ENCODE assay signal across 8 mouse cellular contexts in genomic region chr10:22159131-22159561, GRCm38 (mm10). TPM values are rescaled to one million over a fixed set of nuclear protein-coding genes. Genes with fewer than 3 reads are reported as not detected.
DNase-seq lines count a peak whose midpoint lies in the region; ATAC-seq and TF ChIP-seq lines count a peak whose summit lies in the region.

No protein-coding gene starts in this region.

- no peak for ATAC-seq in heart, embryonic 15.5 days (replicated peaks; ENCODE audit: insufficient number of reproducible peaks, insufficient read depth, low FRiP score, low read depth)
- ATAC-seq in hindbrain, embryonic 11.5 days (ENCODE audit: low FRiP score) = no peak
- 0 out of 2 replicates have a peak, but pooled peaks have one; percentile 8 for ATAC-seq in midbrain, embryonic 15.5 days (replicated peaks)

- intact Hi-C loops in heart, postnatal 14 days (cut with DNase I) = loop anchor here (5.0 kb wide), 1 partner anchor 122 kb away; no protein-coding TSS in a partner anchor
- intact Hi-C loops in left cerebral cortex, adult 2 months (cut with DNase I) = loop anchor here (10.0 kb wide), 1 partner anchor 686 kb away; no protein-coding TSS in a partner anchor

- peaks cover 16% of the 10 kb centered on the region for H3K4me1 ChIP-seq in heart, embryonic 15.5 days (replicated peaks)
- H3K4me1 ChIP-seq in hindbrain, embryonic 11.5 days (replicated peaks; ENCODE audit: control insufficient read depth, insufficient read depth, low read length) = no peaks in the 10 kb centered on the region
- H3K4me1 ChIP-seq in midbrain, embryonic 15.5 days = peaks cover 15% of the 10 kb centered on the region
- H3K4me1 ChIP-seq in thymus, adult 2 months (replicated peaks; ENCODE audit: control insufficient read depth, insufficient read depth, low read length) = no peaks in the 10 kb centered on the region; the same call in 1 of the 2 replicates

- under 1% methylated on average over 24 of the region's 24 CpGs for WGBS in heart, embryonic 15.5 days
- WGBS in hindbrain, embryonic 11.5 days = under 1% methylated on average over 24 of the region's 24 CpGs
- WGBS in midbrain, embryonic 15.5 days = under 1% methylated on average over 24 of the region's 24 CpGs
- 5% methylated on average over 24 of the region's 24 CpGs for WGBS in thymus, adult 2 months

- H3K4me2 ChIP-seq in heart, embryonic 15.5 days = peak overlapping the region; percentile 85
- peak overlapping the region; percentile 48 for H3K4me2 ChIP-seq in hindbrain, embryonic 11.5 days (replicated peaks; ENCODE audit: low read depth, low read length)
- peak overlapping the region; percentile 48; the same call in 1 of the 2 replicates for H3K4me2 ChIP-seq in midbrain, embryonic 15.5 days

- H3K9ac ChIP-seq in heart, embryonic 15.5 days = no peak overlapping the region
- H3K9ac ChIP-seq in hindbrain, embryonic 11.5 days (ENCODE audit: low read depth, low read length) = no peak overlapping the region
- H3K9ac ChIP-seq in midbrain, embryonic 15.5 days = no peak overlapping the region

- no peak for TF ChIP-seq CTCF in left cerebral cortex, adult 2 months (IDR thresholded peaks at IDR 0.05)
- no peak for TF ChIP-seq CTCF in thymus, adult 2 months (IDR thresholded peaks at IDR 0.05; ENCODE audit: borderline replicate concordance, control insufficient read depth, extremely low read depth, insufficient read depth, low read length, poor library complexity)

- DNase-seq in heart, postnatal 14 days = no peak
- DNase-seq in Muller cell, postnatal 12 days (ENCODE audit: inconsistent ontology term) = peak; percentile 10
- DNase-seq in hindbrain, embryonic 11.5 days (ENCODE audit: low spot score) = peak; percentile 57
- no peak for DNase-seq in left cerebral cortex, adult 2 months (ENCODE audit: extremely low spot score in 1 of 2, low spot score in 2 of 2)
- DNase-seq in thymus, adult 2 months = no peak
- DNase-seq in right cerebral cortex, postnatal 10 days (ENCODE audit: low spot score in 2 of 2) = no peak

- H3K36me3 ChIP-seq in heart, embryonic 15.5 days = no peaks in the 10 kb centered on the region
- no peaks in the 10 kb centered on the region for H3K36me3 ChIP-seq in hindbrain, embryonic 11.5 days (ENCODE audit: control insufficient read depth, insufficient read depth, low read length)
- no peaks in the 10 kb centered on the region for H3K36me3 ChIP-seq in midbrain, embryonic 15.5 days (replicated peaks)
- no peaks in the 10 kb centered on the region for H3K36me3 ChIP-seq in thymus, adult 2 months (ENCODE audit: control insufficient read depth, insufficient read depth, low read length)

- no peak for TF ChIP-seq POLR2A in thymus, adult 2 months (IDR thresholded peaks at IDR 0.05; ENCODE audit: control insufficient read depth, extremely low read depth, insufficient read depth, low read length, poor library complexity)

- H3K4me3 ChIP-seq in heart, embryonic 15.5 days = peak overlapping the region; percentile 56
- H3K4me3 ChIP-seq in hindbrain, embryonic 11.5 days (ENCODE audit: low read depth, low read length) = peak overlapping the region; percentile 33
- H3K4me3 ChIP-seq in midbrain, embryonic 15.5 days = no peak overlapping the region
- no peak overlapping the region for H3K4me3 ChIP-seq in left cerebral cortex, adult 2 months
- no peak overlapping the region for H3K4me3 ChIP-seq in thymus, adult 2 months (ENCODE audit: control insufficient read depth, insufficient read depth, low read length)

- no peaks in the 10 kb centered on the region for H3K9me3 ChIP-seq in heart, embryonic 15.5 days (replicated peaks)
- H3K9me3 ChIP-seq in hindbrain, embryonic 11.5 days (ENCODE audit: control insufficient read depth, low read length) = no peaks in the 10 kb centered on the region
- no peaks in the 10 kb centered on the region for H3K9me3 ChIP-seq in midbrain, embryonic 15.5 days

- H3K27me3 ChIP-seq in heart, embryonic 15.5 days = peaks cover 65% of the 10 kb centered on the region
- peaks cover 31% of the 10 kb centered on the region for H3K27me3 ChIP-seq in hindbrain, embryonic 11.5 days (ENCODE audit: control insufficient read depth, insufficient read depth, low read length)
- peaks cover 48% of the 10 kb centered on the region for H3K27me3 ChIP-seq in midbrain, embryonic 15.5 days (replicated peaks)
- peaks cover 20% of the 10 kb centered on the region for H3K27me3 ChIP-seq in thymus, adult 2 months (ENCODE audit: control insufficient read depth, insufficient read depth, low read length)

- no peak overlapping the region for H3K27ac ChIP-seq in heart, embryonic 15.5 days
- H3K27ac ChIP-seq in hindbrain, embryonic 11.5 days (ENCODE audit: low read depth, low read length) = no peak overlapping the region
- H3K27ac ChIP-seq in midbrain, embryonic 15.5 days = no peak overlapping the region
- no peak overlapping the region for H3K27ac ChIP-seq in left cerebral cortex, adult 2 months
- H3K27ac ChIP-seq in thymus, adult 2 months (ENCODE audit: control insufficient read depth, insufficient read depth, low read length) = no peak overlapping the region

RNA-seq across cellular contexts. Expression of gene H60b, which starts 0.8 kb away (rescaled TPM):
- 0.34 and 0.56 TPM in 2 replicates for polyA plus RNA-seq in heart, embryonic 15.5 days (2015; fragmentation: Nextera tagmentation; extraction: Ambion mirVana)
- not detected for total RNA-seq in heart, postnatal 14 days (2021)
- polyA plus RNA-seq in hindbrain, embryonic 11.5 days (2014; fragmentation: Nextera tagmentation; extraction: Ambion mirVana) = 1.7 and 2.9 TPM in 2 replicates
- 0.52 and 1.1 TPM in 2 replicates for polyA plus RNA-seq in midbrain, embryonic 15.5 days (2015; fragmentation: Nextera tagmentation; extraction: Ambion mirVana)
- total RNA-seq in left cerebral cortex, adult 2 months (2021) = under 1 TPM in 1 of 2 experiments, not detected in 1; 0.47 TPM
- not detected in 2 replicates for polyA plus RNA-seq in thymus, adult 2 months (2012; rRNA removed)

RNA-seq across cellular contexts. Expression of gene Raet1e, which starts 0.8 kb away (rescaled TPM):
- polyA plus RNA-seq in heart, embryonic 15.5 days (2015; fragmentation: Nextera tagmentation; extraction: Ambion mirVana) = 2.7 and 3.1 TPM in 2 replicates
- total RNA-seq in heart, postnatal 14 days (2021) = under 1 TPM in 1 of 2 experiments, not detected in 1; 0.24 TPM
- 10.7 and 11.7 TPM in 2 replicates for polyA plus RNA-seq in hindbrain, embryonic 11.5 days (2014; fragmentation: Nextera tagmentation; extraction: Ambion mirVana)
- 0.81 and 1.3 TPM in 2 replicates for polyA plus RNA-seq in midbrain, embryonic 15.5 days (2015; fragmentation: Nextera tagmentation; extraction: Ambion mirVana)
- under 1 TPM in 1 of 2 experiments, not detected in 1; 0.29 TPM for total RNA-seq in left cerebral cortex, adult 2 months (2021)
- polyA plus RNA-seq in thymus, adult 2 months (2012; rRNA removed) = 0.33 and 0.38 TPM in 2 replicates

RNA-seq across cellular contexts. Expression of gene E030030I06Rik, which starts 10.1 kb away (rescaled TPM):
- polyA plus RNA-seq in heart, embryonic 15.5 days (2015; fragmentation: Nextera tagmentation; extraction: Ambion mirVana) = 10.1 and 11.0 TPM in 2 replicates
- 1 to 10 TPM; 2.0 to 3.4 TPM for total RNA-seq in heart, postnatal 14 days (2021)
- 15.1 and 16.6 TPM in 2 replicates for polyA plus RNA-seq in hindbrain, embryonic 11.5 days (2014; fragmentation: Nextera tagmentation; extraction: Ambion mirVana)
- 2.9 and 4.1 TPM in 2 replicates for polyA plus RNA-seq in midbrain, embryonic 15.5 days (2015; fragmentation: Nextera tagmentation; extraction: Ambion mirVana)
- under 1 TPM; 0.35 to 0.77 TPM for total RNA-seq in left cerebral cortex, adult 2 months (2021)
- polyA plus RNA-seq in thymus, adult 2 months (2012; rRNA removed) = 4.5 and 6.5 TPM in 2 replicates

Comparison
In these comparisons a context has a peak if more than half of its experiments do, and no peak if none do; other contexts are left out.
1. H3K4me3 ChIP-seq: peak in heart, embryonic 15.5 days (single experiment) and hindbrain, embryonic 11.5 days (single experiment); none in midbrain, embryonic 15.5 days (single experiment), left cerebral cortex, adult 2 months (single experiment) and thymus, adult 2 months (single experiment).
2. DNase-seq: peak in Muller cell, postnatal 12 days (single experiment) and hindbrain, embryonic 11.5 days (single experiment); none in heart, postnatal 14 days (0 of 2), left cerebral cortex, adult 2 months (0 of 2), thymus, adult 2 months (single experiment) and right cerebral cortex, postnatal 10 days (0 of 2).
3. Peak in every context shown above with its lines, with median percentiles within 50 percentile points of each other: H3K4me2 ChIP-seq.